Mouse (Mus musculus) limb, embryonic 11.5 days (tissue): ENCODE results near the gene Dnal4. TPM values are rescaled to one million over a fixed set of nuclear protein-coding genes. Genes with fewer than 3 reads are reported as not detected.
A peak's percentile ranks its signal among the peaks of the same experiment; 100 is the strongest.

Experiments used
- ATAC-seq: fragments of 200-750 bp; cut with Nextera tagmentation; 2 replicates; pipeline ENCODE4 v1.8.0; 2017; ENCODE audit warnings: low read depth; ENCODE audit not compliant: insufficient number of reproducible peaks, low FRiP score, low TSS enrichment
- DNase-seq: peaks from one replicate; pipeline ENCODE4 v3.0.0-alpha.2; 2015; ENCODE audit warnings: low spot score
- H3K27ac ChIP-seq: fragments of 300-500 bp; sonication (generic); replicated peaks from 2 replicates; pipeline ENCODE4 v1.5.1; 2014; ENCODE audit warnings: low read depth, mild to moderate bottlenecking, low read length
- H3K27me3 ChIP-seq: fragments of 300-500 bp; sonication (generic); 2 replicates; pipeline ENCODE4 v1.6.1; 2014; ENCODE audit warnings: mild to moderate bottlenecking, low read length, mixed read lengths; ENCODE audit not compliant: control insufficient read depth, insufficient read depth
- H3K36me3 ChIP-seq: fragments of 300-500 bp; sonication (generic); 2 replicates; pipeline ENCODE4 v1.6.1; 2014; ENCODE audit warnings: mild to moderate bottlenecking, low read length, moderate library complexity, mixed read lengths; ENCODE audit not compliant: control insufficient read depth, insufficient read depth
- H3K4me1 ChIP-seq: fragments of 300-500 bp; sonication (generic); 2 replicates; pipeline ENCODE4 v1.6.1; 2014; ENCODE audit warnings: low read length, mixed read lengths; ENCODE audit not compliant: control insufficient read depth, insufficient read depth
- H3K4me2 ChIP-seq: fragments of 300-500 bp; sonication (generic); 2 replicates; pipeline ENCODE4 v1.6.1; 2014; ENCODE audit warnings: low read depth, mild to moderate bottlenecking, moderate library complexity; ENCODE audit not compliant: severe bottlenecking
- H3K4me3 ChIP-seq: fragments of 300-500 bp; sonication (generic); 2 replicates; pipeline ENCODE4 v1.5.1; 2014; ENCODE audit warnings: low read depth, low read length
- H3K9ac ChIP-seq: fragments of 300-500 bp; sonication (generic); 2 replicates; pipeline ENCODE4 v1.6.1; 2014; ENCODE audit warnings: mild to moderate bottlenecking, low read length
- H3K9me3 ChIP-seq: fragments of 300-500 bp; sonication (generic); 2 replicates; pipeline ENCODE4 v1.6.1; 2016; ENCODE audit warnings: low read length; ENCODE audit not compliant: control insufficient read depth
- WGBS: fragments of 180-500 bp; shearing (Covaris S2); extraction: QIAGEN DNeasy Blood & Tissue Kit; methylation state at CpG from one replicate; pipeline ENCODE4 v1.1.7; 2014; 5-methylcytosine and 5-hydroxymethylcytosine counted together
- polyA plus RNA-seq: library from polyadenylated mRNA; unstranded; fragments of >200 nt; fragmentation: Nextera tagmentation; extraction: Ambion mirVana; gene quantifications from 2 replicates; pipeline ENCODE4 v1.2.1, GENCODE M21; 2014

Gene Dnal4
- polyA plus RNA-seq, 1 experiment from 2014 or later = 62.1 TPM

DNA sequence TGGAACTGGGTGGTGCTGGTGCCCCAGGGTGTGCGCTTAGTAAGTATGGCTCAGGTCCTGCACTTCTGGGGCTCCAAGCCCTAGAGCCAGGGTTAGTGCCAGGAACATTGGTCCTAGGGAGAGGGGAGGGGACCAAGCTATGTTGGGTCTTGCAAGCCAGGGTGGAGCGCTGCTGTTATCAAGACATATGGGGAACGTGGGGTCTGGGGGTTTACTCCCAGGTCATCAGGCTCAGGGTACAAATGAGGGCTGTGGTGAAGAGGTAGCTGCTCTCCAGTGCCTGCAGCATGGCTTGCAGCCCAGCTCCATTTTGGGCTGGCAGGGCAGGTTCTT lies 24.3 kb downstream of the Dnal4 start:
- Histone ChIP-seq H3K4me2 (no peak overlapping the region), H3K9me3 (no peaks in the 10 kb centered on the region), H3K4me1 (no peaks in the 10 kb centered on the region), H3K36me3 (no peaks in the 10 kb centered on the region), H3K9ac (no peak overlapping the region), H3K27ac (no peak overlapping the region), H3K27me3 (no peaks in the 10 kb centered on the region), H3K4me3 (no peak overlapping the region)
- peak; percentile 35; the same call in 1 of the 2 replicates for ATAC-seq
- WGBS = 88% methylated on average over 3 of the region's 3 CpGs
- no peak for DNase-seq

DNA sequence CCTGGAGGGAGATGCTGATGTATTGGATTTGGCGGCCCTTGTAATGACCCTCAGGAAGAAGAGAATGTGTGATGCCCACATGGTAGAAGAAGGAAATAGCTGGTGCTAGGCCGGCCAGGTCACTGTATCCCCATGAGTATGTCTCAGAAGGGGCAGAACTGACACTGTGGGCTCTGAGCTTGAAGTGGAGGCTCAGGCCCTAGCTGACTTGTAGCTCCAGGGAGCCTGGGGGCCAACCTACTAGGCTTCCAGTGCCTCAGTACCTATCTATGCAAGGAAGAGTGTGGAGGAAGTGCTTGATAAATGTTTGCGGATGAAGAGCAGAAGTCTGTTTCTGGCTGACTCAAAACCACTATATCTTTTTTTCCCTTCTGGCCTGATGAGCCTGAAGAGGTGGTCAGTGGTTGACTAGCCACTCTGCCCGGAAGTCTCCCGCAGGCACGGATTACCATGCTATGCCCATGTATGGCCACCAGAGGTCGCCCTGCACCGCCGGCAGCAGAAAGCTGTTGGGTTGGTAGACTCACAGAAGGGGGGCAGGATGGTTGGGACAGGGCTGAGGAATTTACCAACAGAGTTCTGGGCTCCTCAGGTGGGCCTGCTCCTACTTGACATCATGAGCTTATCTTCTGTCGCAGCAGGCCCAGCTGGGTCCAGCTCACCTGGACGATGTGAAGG lies 24.8 kb downstream of the Dnal4 start:
- no peaks in the 10 kb centered on the region for H3K27me3 ChIP-seq
- DNase-seq (peak; percentile 85), ATAC-seq (0 out of 2 replicates have a peak, but pooled peaks have one; percentile 27)
- no peak overlapping the region for H3K9ac ChIP-seq
- H3K27ac ChIP-seq = no peak overlapping the region
- no peak overlapping the region for H3K4me2 ChIP-seq
- no peaks in the 10 kb centered on the region for H3K4me1 ChIP-seq
- 23% methylated on average over 11 of the region's 11 CpGs for WGBS
- H3K4me3 ChIP-seq = no peak overlapping the region
- H3K9me3 ChIP-seq = no peaks in the 10 kb centered on the region
- H3K36me3 ChIP-seq = no peaks in the 10 kb centered on the region

DNA sequence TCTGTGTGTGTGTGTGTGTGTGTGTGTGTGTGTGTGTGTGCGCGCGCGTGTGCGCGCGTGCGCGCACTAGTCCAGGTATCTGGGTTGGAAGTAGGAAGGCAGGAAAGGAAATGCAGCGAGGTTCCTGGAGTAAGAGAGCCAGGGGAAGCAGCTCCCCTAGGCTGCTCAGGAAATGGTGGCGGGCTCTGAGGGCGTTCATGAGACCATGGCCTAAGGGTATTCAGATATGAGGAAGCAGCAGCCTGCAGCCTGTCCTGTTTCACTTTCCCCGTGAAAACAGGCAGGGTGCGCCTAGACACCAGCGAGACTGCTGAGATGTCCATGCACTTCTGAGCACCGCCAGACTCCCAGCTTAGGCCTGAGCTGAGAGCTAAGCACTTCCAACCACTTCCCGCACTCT lies 25.9 kb downstream of the Dnal4 start:
- Histone ChIP-seq H3K36me3 (no peaks in the 10 kb centered on the region), H3K4me2 (no peak overlapping the region), H3K4me3 (no peak overlapping the region), H3K27me3 (no peaks in the 10 kb centered on the region), H3K4me1 (no peaks in the 10 kb centered on the region), H3K27ac (no peak overlapping the region), H3K9ac (no peak overlapping the region), H3K9me3 (no peaks in the 10 kb centered on the region)
- WGBS = 85% methylated on average over 17 of the region's 17 CpGs
- DNase-seq (no peak), ATAC-seq (no peak)

DNA sequence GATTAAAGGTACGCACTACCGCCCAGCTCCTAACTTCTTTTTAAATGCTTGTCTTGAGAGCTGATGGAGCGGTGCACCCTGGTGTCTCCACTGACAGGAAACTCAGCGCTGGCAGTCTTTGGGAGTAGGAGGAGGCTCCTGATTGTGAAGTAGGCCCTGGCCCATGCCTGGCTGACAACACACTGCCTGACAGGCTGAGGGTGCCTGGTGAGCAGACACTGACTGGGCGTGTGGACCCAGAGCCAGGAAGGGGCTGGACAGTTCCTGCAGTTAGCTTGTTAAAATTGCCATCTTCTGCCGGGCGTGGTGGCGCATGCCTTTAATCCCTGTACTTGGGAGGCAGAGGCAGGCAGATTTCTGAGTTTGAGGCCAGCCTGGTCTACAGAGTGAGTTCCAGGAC lies 27.4 kb downstream of the Dnal4 start:
- Histone ChIP-seq H3K4me2 (no peak overlapping the region), H3K4me3 (no peak overlapping the region), H3K27ac (no peak overlapping the region), H3K9ac (no peak overlapping the region), H3K4me1 (no peaks in the 10 kb centered on the region), H3K36me3 (no peaks in the 10 kb centered on the region), H3K9me3 (no peaks in the 10 kb centered on the region), H3K27me3 (no peaks in the 10 kb centered on the region)
- WGBS = 85% methylated on average over 8 of the region's 8 CpGs
- no peak for ATAC-seq
- no peak for DNase-seq

DNA sequence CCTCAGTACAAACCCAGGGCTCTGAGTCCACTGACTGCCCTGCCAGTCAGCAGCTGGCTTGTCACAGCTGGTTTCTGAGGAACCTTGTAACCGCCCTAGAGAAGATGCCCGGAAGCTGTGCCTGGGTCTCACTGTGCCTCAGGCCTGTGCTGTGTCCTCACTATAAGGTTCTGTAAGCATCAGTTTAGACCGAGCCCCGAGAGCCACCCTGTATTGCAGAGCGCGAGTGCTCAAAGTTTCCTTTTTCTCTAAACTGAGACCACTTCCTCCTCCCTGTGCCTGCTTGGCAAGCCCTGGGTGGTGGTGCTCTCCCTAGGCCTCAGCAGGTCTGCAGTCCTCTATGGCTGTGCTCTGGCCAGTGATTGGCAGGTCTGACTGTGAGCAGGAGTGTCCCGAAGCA lies 28.5 kb downstream of the Dnal4 start:
- Histone ChIP-seq H3K27me3 (no peaks in the 10 kb centered on the region), H3K27ac (no peak overlapping the region), H3K9ac (peak overlapping the region; percentile 17; the same call in 1 of the 2 replicates), H3K9me3 (no peaks in the 10 kb centered on the region), H3K4me2 (no peak overlapping the region), H3K4me3 (no peak overlapping the region), H3K36me3 (no peaks in the 10 kb centered on the region), H3K4me1 (no peaks in the 10 kb centered on the region)
- no peak for ATAC-seq
- no peak for DNase-seq
- 92% methylated on average over 7 of the region's 7 CpGs for WGBS

DNA sequence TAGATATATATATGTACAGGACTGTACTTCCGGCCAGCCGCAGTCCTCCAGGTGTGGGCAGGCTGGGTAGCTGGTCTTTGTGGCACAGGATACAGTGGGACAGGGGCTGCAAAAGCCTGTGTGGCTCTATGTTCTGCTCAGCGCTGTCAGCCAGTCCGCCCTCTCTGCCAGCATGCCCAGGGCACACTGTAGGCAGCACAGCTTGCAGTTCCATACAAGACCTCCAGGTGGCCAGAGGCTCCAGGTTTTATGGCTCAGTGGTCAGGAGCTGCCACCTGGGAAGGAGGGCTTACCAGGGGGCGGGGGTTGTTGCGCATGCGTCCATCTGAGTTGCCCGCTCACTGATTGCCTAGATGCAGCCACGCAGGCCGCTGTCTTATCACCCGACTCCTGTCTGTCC lies 29.7 kb downstream of the Dnal4 start:
- Histone ChIP-seq H3K27ac (no peak overlapping the region), H3K4me2 (no peak overlapping the region), H3K4me1 (no peaks in the 10 kb centered on the region), H3K4me3 (no peak overlapping the region), H3K36me3 (no peaks in the 10 kb centered on the region), H3K27me3 (no peaks in the 10 kb centered on the region), H3K9me3 (no peaks in the 10 kb centered on the region), H3K9ac (no peak overlapping the region)
- DNase-seq (peak; percentile 67), ATAC-seq (no peak)
- 54% methylated on average over 11 of the region's 11 CpGs for WGBS

DNA sequence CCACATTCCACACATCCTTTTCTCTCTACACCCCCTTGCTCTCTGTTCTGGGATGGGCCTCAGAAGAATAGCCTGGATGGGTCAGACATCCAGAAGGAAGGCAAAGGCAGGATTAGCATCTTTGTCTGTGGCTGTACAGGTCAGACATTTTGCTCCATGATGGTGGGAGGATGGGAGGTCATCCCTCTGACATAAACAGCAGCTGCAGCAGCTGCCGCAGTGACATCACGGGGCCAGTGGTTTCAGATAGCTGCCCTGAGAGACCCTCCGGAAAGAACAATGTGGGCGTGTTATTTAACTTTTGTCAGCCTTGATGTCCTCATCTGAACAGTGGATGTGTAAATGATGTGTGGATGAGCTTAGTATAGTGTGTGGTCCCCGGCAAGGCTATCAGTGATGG lies 31.8 kb downstream of the Dnal4 start:
- 90% methylated on average over 5 of the region's 5 CpGs for WGBS
- Histone ChIP-seq H3K4me1 (0 out of 2 replicates have a peak, but pooled peaks cover 5% of the 10 kb centered on the region), H3K27ac (no peak overlapping the region), H3K27me3 (no peaks in the 10 kb centered on the region), H3K4me2 (no peak overlapping the region), H3K4me3 (no peak overlapping the region), H3K36me3 (no peaks in the 10 kb centered on the region), H3K9me3 (no peaks in the 10 kb centered on the region), H3K9ac (no peak overlapping the region)
- DNase-seq = no peak
- ATAC-seq = no peak

DNA sequence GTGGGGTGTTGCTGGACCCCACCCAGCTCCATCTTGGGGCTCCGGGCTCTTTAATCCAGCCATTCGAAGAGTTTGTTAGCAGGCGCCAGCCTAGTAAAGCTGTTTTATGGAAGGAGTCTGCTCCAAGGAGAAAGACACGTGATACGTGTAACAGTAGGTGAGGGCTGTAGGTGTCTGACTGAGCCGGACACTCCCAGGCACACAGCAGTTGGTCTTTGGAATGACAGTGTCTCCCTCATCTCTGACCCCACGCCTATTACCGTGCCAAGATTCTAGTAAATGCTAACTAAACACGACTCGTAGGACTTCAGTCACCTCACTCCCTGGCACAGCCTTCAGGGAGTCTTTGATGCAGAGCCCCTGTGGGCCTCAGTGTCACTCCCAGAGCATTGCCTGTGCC lies 32.3 kb downstream of the Dnal4 start:
- peaks cover 5% of the 10 kb centered on the region; the same call in 1 of the 2 replicates for H3K4me1 ChIP-seq
- no peak overlapping the region for H3K9ac ChIP-seq
- no peaks in the 10 kb centered on the region for H3K9me3 ChIP-seq
- no peaks in the 10 kb centered on the region for H3K36me3 ChIP-seq
- ATAC-seq = no peak
- H3K27me3 ChIP-seq = no peaks in the 10 kb centered on the region
- H3K27ac ChIP-seq = no peak overlapping the region
- H3K4me2 ChIP-seq = 0 out of 2 replicates have a peak overlapping the region, but pooled peaks have one; percentile 4
- DNase-seq = no peak
- WGBS = 77% methylated on average over 10 of the region's 10 CpGs
- no peak overlapping the region for H3K4me3 ChIP-seq

DNA sequence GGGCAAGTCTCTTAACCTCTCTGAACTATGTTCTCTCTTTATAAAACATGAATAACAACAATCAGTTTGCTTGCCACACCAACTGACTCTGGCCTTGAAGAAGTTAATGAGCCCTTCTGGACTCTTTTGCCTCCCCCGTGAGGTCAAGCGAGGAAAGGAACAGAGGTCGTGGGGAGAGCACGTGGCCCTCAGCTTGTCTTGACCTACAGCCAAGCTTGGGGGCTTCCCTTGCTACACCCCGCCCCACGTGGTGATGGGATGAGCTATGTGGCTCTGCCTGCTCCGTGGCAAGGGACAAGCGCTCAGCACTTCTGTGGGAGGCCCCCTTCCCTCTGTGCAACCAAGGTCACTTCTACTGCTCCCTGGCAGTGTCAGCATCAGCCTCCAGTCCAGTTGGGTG lies 32.9 kb downstream of the Dnal4 start:
- Histone ChIP-seq H3K27ac (no peak overlapping the region), H3K27me3 (no peaks in the 10 kb centered on the region), H3K4me1 (peaks cover 5% of the 10 kb centered on the region; the same call in 1 of the 2 replicates), H3K4me2 (0 out of 2 replicates have a peak overlapping the region, but pooled peaks have one; percentile 4), H3K9ac (no peak overlapping the region), H3K9me3 (no peaks in the 10 kb centered on the region), H3K36me3 (no peaks in the 10 kb centered on the region), H3K4me3 (no peak overlapping the region)
- WGBS = 77% methylated on average over 8 of the region's 8 CpGs
- DNase-seq (no peak), ATAC-seq (no peak)
